In genomic region chr6:21949226-21949731, GRCm38 (mm10) we compare ENCODE assay signal across 8 mouse cellular contexts. TPM values are rescaled to one million over a fixed set of nuclear protein-coding genes. Genes with fewer than 3 reads are reported as not detected.
DNase-seq lines count a peak whose midpoint lies in the region; ATAC-seq and TF ChIP-seq lines count a peak whose summit lies in the region.

Ing3 (plus strand) TSS chr6:21949571.

- peaks cover 10% of the 10 kb centered on the region; the same call in 1 of the 2 replicates for H3K36me3 ChIP-seq in embryonic facial prominence, embryonic 13.5 days
- H3K36me3 ChIP-seq in kidney, adult 2 months (ENCODE audit: control insufficient read depth, insufficient read depth, low read length): no peaks in the 10 kb centered on the region; the same call in 1 of the 2 replicates
- H3K36me3 ChIP-seq in limb, embryonic 12.5 days: peaks cover 17% of the 10 kb centered on the region; the same call in 1 of the 2 replicates
- no peaks in the 10 kb centered on the region for H3K36me3 ChIP-seq in midbrain, embryonic 15.5 days (replicated peaks)
- peaks cover 5% of the 10 kb centered on the region for H3K36me3 ChIP-seq in spleen, adult 2 months (ENCODE audit: control insufficient read depth, insufficient read depth, low read length)

- peak within 1 kb of the TSS; percentile 81 for H3K9ac ChIP-seq in embryonic facial prominence, embryonic 13.5 days
- H3K9ac ChIP-seq in limb, embryonic 12.5 days (replicated peaks): peak within 1 kb of the TSS; percentile 74
- peak within 1 kb of the TSS; percentile 72 for H3K9ac ChIP-seq in midbrain, embryonic 15.5 days

- H3K27me3 ChIP-seq in embryonic facial prominence, embryonic 13.5 days: no peaks in the 10 kb centered on the region
- H3K27me3 ChIP-seq in kidney, adult 2 months (replicated peaks; ENCODE audit: control insufficient read depth, insufficient read depth, low read length): no peaks in the 10 kb centered on the region
- no peaks in the 10 kb centered on the region for H3K27me3 ChIP-seq in limb, embryonic 12.5 days
- no peaks in the 10 kb centered on the region for H3K27me3 ChIP-seq in midbrain, embryonic 15.5 days (replicated peaks)
- H3K27me3 ChIP-seq in spleen, adult 2 months (ENCODE audit: control insufficient read depth, insufficient read depth, low read length): no peaks in the 10 kb centered on the region

- no peak for TF ChIP-seq POLR2A in kidney, adult 2 months (IDR thresholded peaks at IDR 0.05; ENCODE audit: low read depth, low read length)
- no peak; the same call in 1 of the 2 replicates for TF ChIP-seq POLR2A in spleen, adult 2 months (IDR thresholded peaks at IDR 0.05; ENCODE audit: low read depth, low read length)

- H3K27ac ChIP-seq in embryonic facial prominence, embryonic 13.5 days: peak within 1 kb of the TSS; percentile 98
- peak within 1 kb of the TSS; percentile 97 for H3K27ac ChIP-seq in kidney, adult 2 months (ENCODE audit: insufficient read depth, low read depth, low read length)
- H3K27ac ChIP-seq in limb, embryonic 12.5 days: peak within 1 kb of the TSS; percentile 97
- peak within 1 kb of the TSS; percentile 99 for H3K27ac ChIP-seq in midbrain, embryonic 15.5 days
- H3K27ac ChIP-seq in spleen, adult 2 months (ENCODE audit: insufficient read depth, low read length): peak within 1 kb of the TSS; percentile 100

- H3K4me3 ChIP-seq in embryonic facial prominence, embryonic 13.5 days: peak within 1 kb of the TSS; percentile 79
- H3K4me3 ChIP-seq in kidney, adult 2 months (ENCODE audit: insufficient read depth, low read depth, low read length): peak within 1 kb of the TSS; percentile 65
- H3K4me3 ChIP-seq in limb, embryonic 12.5 days (replicated peaks): peak within 1 kb of the TSS; percentile 74
- H3K4me3 ChIP-seq in midbrain, embryonic 15.5 days: peak within 1 kb of the TSS; percentile 87
- H3K4me3 ChIP-seq in spleen, adult 2 months (ENCODE audit: extremely low read depth, insufficient read depth, insufficient read length): peak within 1 kb of the TSS; percentile 94

- peak within 1 kb of the TSS; percentile 71 for H3K4me2 ChIP-seq in embryonic facial prominence, embryonic 13.5 days
- H3K4me2 ChIP-seq in limb, embryonic 12.5 days: peak within 1 kb of the TSS; percentile 75
- peak within 1 kb of the TSS; percentile 69 for H3K4me2 ChIP-seq in midbrain, embryonic 15.5 days

- no peak for TF ChIP-seq CTCF in kidney, adult 2 months (conservative IDR thresholded peaks at IDR 0.05; ENCODE audit: insufficient read depth, insufficient read length, low read depth, low read length)
- no peak for TF ChIP-seq CTCF in spleen, adult 2 months (IDR thresholded peaks at IDR 0.05; ENCODE audit: extremely low read depth, insufficient read depth, insufficient read length, insufficient replicate concordance)

- under 1% methylated on average over 35 of the region's 35 CpGs for WGBS in embryonic facial prominence, embryonic 13.5 days
- WGBS in kidney, adult 2 months: under 1% methylated on average over 35 of the region's 35 CpGs
- under 1% methylated on average over 35 of the region's 35 CpGs for WGBS in limb, embryonic 12.5 days
- under 1% methylated on average over 35 of the region's 35 CpGs for WGBS in midbrain, embryonic 15.5 days
- under 1% methylated on average over 35 of the region's 35 CpGs for WGBS in spleen, adult 2 months

- no peaks in the 10 kb centered on the region for H3K9me3 ChIP-seq in embryonic facial prominence, embryonic 13.5 days
- no peaks in the 10 kb centered on the region for H3K9me3 ChIP-seq in limb, embryonic 12.5 days
- H3K9me3 ChIP-seq in midbrain, embryonic 15.5 days: no peaks in the 10 kb centered on the region

- DNase-seq in 3134 (ENCODE audit: extremely low read depth, insufficient read length, low spot score): peak; percentile 91
- DNase-seq in adrenal gland, postnatal 36 days: peak; percentile 97 to 98
- peak; percentile 96 to 99 for DNase-seq in heart, adult 18-20 months
- DNase-seq in kidney, adult 2 months: peak; percentile 100
- peak; percentile 95 to 98 for DNase-seq in spleen, adult 2 months (ENCODE audit: low read depth in 1 of 2, low spot score in 2 of 2)

- peak; percentile 98 for ATAC-seq in embryonic facial prominence, embryonic 13.5 days (ENCODE audit: insufficient number of reproducible peaks, insufficient read depth, low FRiP score, low TSS enrichment, low read depth)
- peak; percentile 99 for ATAC-seq in limb, embryonic 12.5 days (ENCODE audit: insufficient number of reproducible peaks, insufficient read depth, low FRiP score, low TSS enrichment, low read depth)
- peak; percentile 99 for ATAC-seq in midbrain, embryonic 15.5 days (replicated peaks)

- peaks cover 8% of the 10 kb centered on the region for H3K4me1 ChIP-seq in embryonic facial prominence, embryonic 13.5 days
- H3K4me1 ChIP-seq in kidney, adult 2 months (ENCODE audit: control insufficient read depth, insufficient read depth, low read length): peaks cover 4% of the 10 kb centered on the region; the same call in 1 of the 2 replicates
- H3K4me1 ChIP-seq in limb, embryonic 12.5 days (replicated peaks): peaks cover 8% of the 10 kb centered on the region
- H3K4me1 ChIP-seq in midbrain, embryonic 15.5 days: peaks cover 14% of the 10 kb centered on the region
- H3K4me1 ChIP-seq in spleen, adult 2 months (ENCODE audit: control insufficient read depth, insufficient read depth, insufficient read length): no peaks in the 10 kb centered on the region; the same call in 1 of the 2 replicates

RNA-seq across cellular contexts. Expression of gene Ing3, which starts in this region (rescaled TPM):
- 10 to 100 TPM; 19.1 to 25.2 TPM for total RNA-seq in adrenal gland, postnatal 36 days (2021)
- polyA plus RNA-seq in embryonic facial prominence, embryonic 13.5 days (2015; fragmentation: Nextera tagmentation; extraction: Ambion mirVana): 60.6 and 67.0 TPM in 2 replicates
- 10 to 100 TPM; 13.9 to 14.8 TPM for total RNA-seq in heart, adult 18-20 months (2021)
- polyA plus RNA-seq in kidney, adult 2 months (2012; rRNA removed): 10.9 and 11.0 TPM in 2 replicates
- polyA plus RNA-seq in limb, embryonic 12.5 days (2016; fragmentation: Nextera tagmentation; extraction: Ambion mirVana): 59.8 and 71.1 TPM in 2 replicates
- 41.8 and 46.4 TPM in 2 replicates for polyA plus RNA-seq in midbrain, embryonic 15.5 days (2015; fragmentation: Nextera tagmentation; extraction: Ambion mirVana)
- polyA plus RNA-seq in spleen, adult 2 months (2012; rRNA removed): 5.4 and 5.6 TPM in 2 replicates

Comparison
In these comparisons a context has a peak if more than half of its experiments do, and no peak if none do; other contexts are left out.
1. Peak in every context shown above with its lines: DNase-seq, ATAC-seq, H3K4me3 ChIP-seq and H3K27ac ChIP-seq.